Mouse (Mus musculus): Measurements from ENCODE around the gene BC049352.

Gene BC049352

GRCm38 (mm10) chr9:45247536-45247935 lies 65.7 kb downstream of the BC049352 start:
- DNase-seq (ENCODE audit: low read depth, low spot score), result peak; percentile 78

- no peak for DNase-seq (ENCODE audit: low read depth, low spot score)
Measured at GRCm38 (mm10) chr9:45250306-45250705, 68.5 kb downstream of the BC049352 start.

- peak; percentile 72 for DNase-seq (ENCODE audit: low read depth, low spot score)
Measured at GRCm38 (mm10) chr9:45251281-45251680, 69.5 kb downstream of the BC049352 start.

GRCm38 (mm10) chr9:45251990-45252389 lies 70.2 kb downstream of the BC049352 start:
- peak; percentile 59 for DNase-seq (ENCODE audit: low read depth, low spot score)

GRCm38 (mm10) chr9:45252395-45252794 lies 70.6 kb downstream of the BC049352 start:
- peak; percentile 34 for DNase-seq (ENCODE audit: low read depth, low spot score)

GRCm38 (mm10) chr9:45254021-45254420 lies 72.2 kb downstream of the BC049352 start:
- DNase-seq (ENCODE audit: low read depth, low spot score), result no peak

GRCm38 (mm10) chr9:45254605-45255004 lies 72.8 kb downstream of the BC049352 start:
- no peak for DNase-seq (ENCODE audit: low read depth, low spot score)

- DNase-seq (ENCODE audit: low read depth, low spot score), result no peak
Measured at GRCm38 (mm10) chr9:45255431-45255830, 73.6 kb downstream of the BC049352 start.

GRCm38 (mm10) chr9:45255967-45256366 lies 74.2 kb downstream of the BC049352 start:
- no peak for DNase-seq (ENCODE audit: low read depth, low spot score)

- no peak for DNase-seq (ENCODE audit: low read depth, low spot score)
Measured at GRCm38 (mm10) chr9:45259065-45259464, 77.3 kb downstream of the BC049352 start.

GRCm38 (mm10) chr9:45261466-45261865 lies 79.7 kb downstream of the BC049352 start:
- no peak for DNase-seq (ENCODE audit: low read depth, low spot score)

GRCm38 (mm10) chr9:45261872-45262271 lies 80.1 kb downstream of the BC049352 start:
- DNase-seq (ENCODE audit: low read depth, low spot score), result no peak

GRCm38 (mm10) chr9:45267099-45267498 lies 85.3 kb downstream of the BC049352 start:
- DNase-seq (ENCODE audit: low read depth, low spot score), result peak; percentile 37

- DNase-seq (ENCODE audit: low read depth, low spot score), result peak; percentile 70
Measured at GRCm38 (mm10) chr9:45268079-45268478, 86.3 kb downstream of the BC049352 start.

GRCm38 (mm10) chr9:45268597-45269325 lies 87.0 kb downstream of the BC049352 start, which contains the start of gene Il10ra:
Gene Il10ra (minus strand): TSS chr9:45269149.
- DNase-seq (ENCODE audit: low read depth, low spot score), result peak; percentile 84

GRCm38 (mm10) chr9:45272213-45272612 lies 90.4 kb downstream of the BC049352 start:
- DNase-seq (ENCODE audit: low read depth, low spot score), result no peak

- DNase-seq (ENCODE audit: low read depth, low spot score), result peak; percentile 32
Measured at GRCm38 (mm10) chr9:45274218-45274617, 92.4 kb downstream of the BC049352 start.

- no peak for DNase-seq (ENCODE audit: low read depth, low spot score)
Measured at GRCm38 (mm10) chr9:45274635-45275034, 92.8 kb downstream of the BC049352 start.

- DNase-seq (ENCODE audit: low read depth, low spot score), result no peak
Measured at GRCm38 (mm10) chr9:45280059-45280458, 98.3 kb downstream of the BC049352 start.

- no peak for DNase-seq (ENCODE audit: low read depth, low spot score)
Measured at GRCm38 (mm10) chr9:45280891-45281290, 99.1 kb downstream of the BC049352 start.

GRCm38 (mm10) chr9:45282466-45282865 lies 100.7 kb downstream of the BC049352 start:
- DNase-seq (ENCODE audit: low read depth, low spot score), result no peak

- peak; percentile 91 for DNase-seq (ENCODE audit: low read depth, low spot score)
Measured at GRCm38 (mm10) chr9:45291481-45292168, 109.8 kb downstream of the BC049352 start.

Measured in CD4-positive helper T cell, adult 2 months (primary cell).